Mouse (Mus musculus): Measurements from ENCODE around the gene Ring1.

- TF ChIP-seq CTCF (IDR thresholded peaks at IDR 0.05; ENCODE audit: borderline replicate concordance, insufficient read depth, low read depth, low read length) = no peak
- TF ChIP-seq POLR2A (IDR thresholded peaks at IDR 0.05; ENCODE audit: borderline replicate concordance, insufficient read depth, low read length) = no peak
Observed at GRCm38 (mm10) chr17:34029150-34029889, 4.8 kb upstream of the Ring1 start.
